In genomic region chr12:8321506-8321905, GRCm38 (mm10) we compare ENCODE assay signal across 17 mouse cellular contexts. TPM values are rescaled to one million over a fixed set of nuclear protein-coding genes. Genes with fewer than 3 reads are reported as not detected.
"Had no signal": no experiment of that assay in that cellular context is flagged by ENCODE, and none has a peak within 500 bp of the region (broad histone marks: within the 10 kb centered on the region; RNA-seq: fewer than 3 reads in every experiment).

No protein-coding gene starts in this region.

- ATAC-seq: liver, postnatal 0 days; midbrain, embryonic 13.5 days had no signal

- H3K4me2 ChIP-seq: limb, embryonic 12.5 days; liver, embryonic 13.5 days; lung, embryonic 15.5 days; midbrain, embryonic 13.5 days; neural tube, embryonic 15.5 days had no signal

- H3K4me1 ChIP-seq: liver, embryonic 13.5 days; lung, embryonic 15.5 days had no signal

- H3K27ac ChIP-seq: limb, embryonic 12.5 days; liver, embryonic 13.5 days; lung, embryonic 15.5 days; midbrain, embryonic 13.5 days; neural tube, embryonic 15.5 days; stomach, postnatal 0 days had no signal

- DNase-seq: kidney, adult 18-20 months; kidney, postnatal 10 days; kidney, postnatal 4 days; layer of hippocampus, adult 9-11 months; liver; liver, embryonic 13.5 days; liver, postnatal 0 days; retina, postnatal 1 day; right cerebral cortex, postnatal 14 days; thymus, postnatal 14 days had no signal

- H3K27me3 ChIP-seq: limb, embryonic 12.5 days; liver, embryonic 13.5 days; lung, embryonic 15.5 days; midbrain, embryonic 13.5 days; neural tube, embryonic 15.5 days had no signal

- H3K9me3 ChIP-seq: limb, embryonic 12.5 days; liver, embryonic 13.5 days; lung, embryonic 15.5 days; midbrain, embryonic 13.5 days; neural tube, embryonic 15.5 days had no signal

- H3K4me3 ChIP-seq: limb, embryonic 12.5 days; liver, embryonic 13.5 days; lung, embryonic 15.5 days; midbrain, embryonic 13.5 days; myocyte; neural tube, embryonic 15.5 days had no signal

- H3K9ac ChIP-seq: limb, embryonic 12.5 days; liver, embryonic 13.5 days; liver, postnatal 0 days; lung, embryonic 15.5 days; midbrain, embryonic 13.5 days; neural tube, embryonic 15.5 days had no signal

RNA-seq across cellular contexts. Expression of gene Gdf7, which starts 19.8 kb away (rescaled TPM):
- polyA plus RNA-seq: liver, embryonic 13.5 days; liver, postnatal 0 days; lung, embryonic 15.5 days; small intestine, adult 2 months; stomach, postnatal 0 days had no signal
